Mouse (Mus musculus) lung, postnatal 0 days (tissue): ENCODE data around the gene Sema3f.

ENCODE experiments used
- CTCF ChIP-seq: IDR thresholded peaks from 2 replicates; pipeline ENCODE4 v1.5.1; 2016; ENCODE audit warnings: antibody characterized with exemption, mild to moderate bottlenecking
- EP300 ChIP-seq: IDR thresholded peaks from 2 replicates; pipeline ENCODE4 v1.6.1; 2016; ENCODE audit warnings: antibody characterized with exemption, mild to moderate bottlenecking, control low read depth

GRCm38 (mm10) chr9:107696845-107697610 is 13.2 kb downstream of the Sema3f start:
- TF ChIP-seq CTCF (no peak), EP300 (peak; percentile 96)
